Mouse (Mus musculus) layer of hippocampus, adult 2 months (tissue): ENCODE data around the gene Slc35d3. TPM values are rescaled to one million over a fixed set of nuclear protein-coding genes. Genes with fewer than 3 reads are reported as not detected.

Experiments used
- DNase-seq, 2 experiments: peaks; one replicate each; pipeline ENCODE4 v3.0.0; 2022; ENCODE audit warnings: low spot score in 2 of 2
- H3K27ac ChIP-seq: fragments of 200-600 bp; 2 replicates; pipeline ENCODE4 v1.8.1; 2022
- H3K4me3 ChIP-seq: fragments of 200-600 bp; 2 replicates; pipeline ENCODE4 v1.8.1; 2022; ENCODE audit warnings: mild to moderate bottlenecking
- CTCF ChIP-seq: fragments of 200-600 bp; conservative IDR thresholded peaks from 2 replicates; pipeline ENCODE4 v1.8.1; 2022; ENCODE audit warnings: antibody characterized with exemption, mild to moderate bottlenecking, moderate library complexity
- total RNA-seq, 2 experiments: library from RNA; stranded (reverse); gene quantifications; 2 replicates each; pipeline ENCODE4 v1.2.3; 2021

The Slc35d3 gene
- total RNA-seq, 2 experiments from 2014 or later, result 0.31 to 0.52 TPM

DNA sequence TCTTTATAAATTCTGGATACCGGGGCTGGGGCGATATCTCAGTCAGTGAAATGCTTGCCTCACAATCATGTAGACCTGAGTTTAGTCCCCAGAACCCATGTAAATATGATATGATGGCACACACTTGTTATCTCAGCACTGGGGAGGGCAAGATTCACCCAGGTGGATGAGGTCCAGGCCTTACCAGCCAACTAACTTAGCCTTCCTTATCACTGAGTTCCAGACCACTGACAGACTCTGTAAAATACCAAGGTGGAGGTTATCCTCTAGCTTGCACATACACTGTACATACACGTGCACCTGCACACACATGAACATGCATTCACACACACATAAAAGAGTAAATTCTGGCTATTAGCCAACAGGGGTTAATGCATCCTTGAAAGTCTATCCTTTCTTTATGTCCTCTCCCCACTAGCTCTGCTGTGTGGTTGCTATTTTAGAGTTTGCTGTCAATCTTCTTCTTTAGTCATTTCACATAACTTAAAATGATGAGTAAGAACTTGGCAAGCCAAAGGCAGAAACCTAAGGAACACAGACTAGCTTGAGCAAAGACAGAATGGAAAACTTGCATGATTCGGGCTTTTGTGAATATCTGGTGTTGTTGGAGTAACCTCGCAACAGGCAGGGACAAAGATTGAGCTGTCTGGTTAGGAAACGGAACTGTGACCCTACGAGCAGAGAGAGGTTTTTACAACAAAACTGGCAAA lies 4.5 kb upstream of the Slc35d3 start:
- no peak for DNase-seq
- H3K27ac ChIP-seq, result no peak overlapping the region
- no peak overlapping the region for H3K4me3 ChIP-seq
- TF ChIP-seq CTCF, result no peak

- no peak for TF ChIP-seq CTCF
- Histone ChIP-seq H3K4me3 (no peak overlapping the region), H3K27ac (no peak overlapping the region)
- DNase-seq, result no peak
Observed at GRCm38 (mm10) chr10:19853609-19854008, 2.4 kb upstream of the Slc35d3 start.

- no peak for TF ChIP-seq CTCF
- Histone ChIP-seq H3K27ac (no peak overlapping the region), H3K4me3 (no peak overlapping the region)
- no peak for DNase-seq
Observed at GRCm38 (mm10) chr10:19852776-19853175, 1.5 kb upstream of the Slc35d3 start.

- no peak for DNase-seq
- Histone ChIP-seq H3K27ac (no peak overlapping the region), H3K4me3 (peak overlapping the region; percentile 52)
- TF ChIP-seq CTCF, result no peak
Observed at GRCm38 (mm10) chr10:19850544-19850997, 688 bp downstream of the Slc35d3 start.

DNA sequence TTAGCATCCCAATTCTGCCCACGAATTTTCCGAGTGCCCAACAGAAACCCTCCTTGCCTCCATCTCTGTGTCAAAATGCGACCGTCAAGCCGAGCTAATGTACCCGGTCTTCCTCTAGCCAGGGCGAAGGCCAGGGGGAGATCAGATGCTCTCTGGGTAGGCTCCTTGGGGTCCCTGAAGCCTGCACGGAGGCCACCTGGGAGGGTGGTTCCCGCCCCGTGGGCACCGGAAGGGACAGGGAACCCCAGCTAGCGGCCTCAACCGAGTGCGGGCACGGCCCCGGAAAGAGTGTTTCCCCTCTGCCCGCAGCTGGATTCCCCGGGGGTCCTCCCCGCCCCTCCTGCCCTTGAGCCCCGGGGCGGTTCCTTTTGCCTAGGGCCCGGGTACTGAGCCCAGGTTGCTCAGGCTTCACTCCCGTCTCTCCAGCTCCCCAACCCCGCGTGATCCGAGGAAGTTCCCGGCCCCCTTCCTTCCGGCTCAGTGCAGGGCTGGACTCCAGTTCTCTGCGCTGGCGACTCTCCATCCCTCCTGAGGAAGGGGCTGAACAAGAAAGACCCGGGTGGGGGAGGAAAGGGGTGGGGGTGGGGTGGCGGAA lies 1.4 kb downstream of the Slc35d3 start:
- TF ChIP-seq CTCF, result no peak
- H3K27ac ChIP-seq, result no peak overlapping the region
- no peak for DNase-seq
- H3K4me3 ChIP-seq, result peak overlapping the region; percentile 25; the same call in 1 of the 2 replicates

GRCm38 (mm10) chr10:19848928-19849770 lies 2.1 kb downstream of the Slc35d3 start:
- H3K27ac ChIP-seq, result no peak overlapping the region
- DNase-seq, result no peak
- no peak overlapping the region; the same call in 1 of the 2 replicates for H3K4me3 ChIP-seq
- no peak for TF ChIP-seq CTCF

GRCm38 (mm10) chr10:19839836-19840235 lies 11.4 kb downstream of the Slc35d3 start:
- Histone ChIP-seq H3K27ac (no peak overlapping the region), H3K4me3 (no peak overlapping the region)
- no peak for TF ChIP-seq CTCF
- DNase-seq, result no peak

DNA sequence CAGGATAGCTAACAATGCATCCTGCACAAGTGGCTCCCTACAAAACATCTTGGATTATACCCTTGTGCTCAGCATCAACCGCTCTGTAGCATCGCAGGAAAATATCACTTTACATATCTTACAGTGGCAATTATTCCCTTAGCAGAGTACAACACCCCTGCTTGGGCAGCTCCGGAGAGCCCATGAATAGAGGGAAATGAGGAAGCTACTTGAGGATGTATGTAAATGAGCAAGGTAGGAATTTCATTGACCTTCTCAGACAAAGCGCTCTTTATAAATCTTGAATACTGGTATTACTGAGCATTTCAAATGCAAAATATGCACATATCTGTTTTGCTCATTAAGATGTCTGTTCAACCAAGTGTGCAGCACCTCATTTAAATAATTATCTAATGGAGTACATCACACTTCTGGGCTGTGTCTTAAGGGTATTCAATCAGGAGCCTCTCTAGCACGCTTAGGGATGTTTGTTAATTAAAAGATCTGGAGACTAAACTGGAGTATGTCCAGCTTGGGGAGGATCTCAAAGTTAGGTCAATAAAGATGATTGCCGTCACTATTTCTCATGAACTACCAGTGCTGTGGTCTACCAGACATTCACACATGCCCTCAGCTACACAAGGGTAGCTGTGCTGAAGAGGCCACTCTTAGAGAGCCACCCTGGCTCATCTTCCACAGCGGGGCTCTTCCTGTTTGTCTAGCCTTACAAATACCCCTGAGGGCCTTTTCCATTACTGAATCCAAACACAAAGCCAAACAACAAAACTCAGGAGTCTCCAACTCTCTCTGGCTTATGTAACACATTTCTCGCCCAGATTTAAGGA lies 15.2 kb downstream of the Slc35d3 start:
- H3K4me3 ChIP-seq, result no peak overlapping the region
- DNase-seq, result no peak
- no peak overlapping the region for H3K27ac ChIP-seq
- no peak for TF ChIP-seq CTCF

GRCm38 (mm10) chr10:19834222-19834621 lies 17.0 kb downstream of the Slc35d3 start:
- H3K4me3 ChIP-seq, result no peak overlapping the region
- no peak overlapping the region for H3K27ac ChIP-seq
- no peak for DNase-seq
- no peak for TF ChIP-seq CTCF

DNA sequence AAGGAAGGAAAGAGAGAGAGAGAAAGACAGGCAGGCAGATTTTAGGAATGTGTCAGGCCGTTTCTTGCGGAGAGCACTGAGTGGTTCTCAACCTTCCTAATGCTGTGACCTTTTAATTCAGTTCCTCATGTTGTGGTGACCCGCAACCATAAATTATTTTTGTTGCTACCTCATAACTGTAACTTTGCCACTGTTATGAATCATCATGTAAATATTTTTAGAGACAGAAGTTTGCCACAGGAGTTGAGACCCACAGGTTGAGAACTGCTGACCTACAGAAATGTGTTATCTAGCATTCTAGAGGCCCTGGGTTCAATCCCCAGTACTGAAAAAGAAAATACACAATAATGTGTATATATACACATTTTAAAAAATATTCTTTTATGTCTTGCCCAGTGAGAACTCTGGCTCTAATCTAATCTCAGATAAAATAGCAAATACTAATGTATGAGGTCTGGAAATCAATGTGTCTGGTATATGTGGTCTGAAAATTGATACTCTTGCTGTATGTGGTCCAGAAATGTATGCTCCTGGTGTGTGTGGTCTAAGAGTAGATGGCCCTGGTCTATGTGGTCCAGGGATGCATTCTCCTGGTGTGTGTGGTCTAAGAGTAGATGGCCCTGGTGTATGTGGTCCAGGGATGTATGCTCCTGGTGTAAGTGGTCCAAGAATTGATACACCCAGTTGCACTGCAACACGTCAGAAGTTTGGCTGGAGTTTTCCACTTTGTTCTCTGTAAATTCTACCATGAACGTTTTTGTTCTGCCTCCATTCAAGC lies 20.0 kb downstream of the Slc35d3 start:
- no peak overlapping the region for H3K4me3 ChIP-seq
- no peak for DNase-seq
- TF ChIP-seq CTCF, result no peak
- no peak overlapping the region for H3K27ac ChIP-seq

DNA sequence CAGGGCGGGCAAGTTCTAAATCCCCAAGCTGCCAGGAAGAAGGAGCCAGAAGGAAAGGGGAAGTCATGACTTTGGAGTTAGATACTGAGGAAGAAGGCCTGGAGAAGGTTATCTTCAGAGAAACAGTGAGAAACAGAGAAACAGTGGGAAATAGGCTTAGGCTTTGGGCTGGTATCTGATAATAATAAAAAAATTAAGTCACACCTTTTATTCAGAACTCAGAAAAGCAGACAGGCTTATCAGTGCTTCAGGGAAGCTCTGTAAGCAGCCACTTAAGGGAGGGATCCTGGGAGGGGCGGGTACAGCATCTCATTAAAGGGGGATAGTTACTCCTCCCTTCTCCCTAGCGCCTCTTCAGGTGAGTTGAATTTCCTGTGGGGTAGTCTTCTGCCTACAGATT lies 30.3 kb downstream of the Slc35d3 start:
- DNase-seq, result no peak
- TF ChIP-seq CTCF, result no peak
- Histone ChIP-seq H3K27ac (no peak overlapping the region), H3K4me3 (no peak overlapping the region)

DNA sequence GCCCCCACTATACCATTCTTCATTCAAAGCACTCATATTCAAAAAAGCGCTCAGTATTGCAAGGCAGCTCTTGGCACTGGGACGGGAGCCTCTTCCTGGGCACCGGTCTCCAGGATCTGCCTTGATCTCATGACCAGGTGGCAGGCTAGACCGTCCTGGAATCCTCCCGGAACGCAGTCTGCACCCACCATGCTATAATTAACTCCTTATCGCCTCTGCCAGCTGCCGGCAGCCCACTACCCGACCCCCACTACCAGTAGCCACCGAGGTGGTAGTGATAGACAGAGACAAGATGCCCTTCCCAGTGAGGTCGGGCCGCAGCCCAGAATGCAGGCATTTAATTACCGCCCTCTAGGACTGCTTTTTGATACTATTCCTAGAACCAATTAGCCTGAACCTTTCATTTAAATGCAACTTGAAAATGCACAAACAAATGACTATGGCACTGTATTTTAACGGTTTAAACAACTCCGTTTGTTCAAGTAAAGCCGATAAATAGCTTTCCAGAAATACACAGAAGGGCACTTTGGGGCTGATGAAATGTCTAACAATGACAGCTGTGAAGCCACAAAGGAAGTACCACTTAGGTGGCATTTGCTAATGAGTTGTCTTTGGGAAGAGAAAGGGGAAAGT lies 32.4 kb downstream of the Slc35d3 start:
- Histone ChIP-seq H3K4me3 (no peak overlapping the region), H3K27ac (no peak overlapping the region)
- DNase-seq, result no peak
- no peak for TF ChIP-seq CTCF
